Mouse (Mus musculus) activated CD4-positive, CD25-positive, alpha-beta regulatory T cell, adult 4 months (primary cell): Measurements from ENCODE around the gene Gm20403. TPM values are rescaled to one million over a fixed set of nuclear protein-coding genes. Genes with fewer than 3 reads are reported as not detected.
"Not testable (repeated sequence)": the region's sequence is repeated elsewhere in the genome, so short reads cannot be mapped to it uniquely, and the experiment has no call there.

Source experiments
- ATAC-seq: one replicate; pipeline ENCODE4 v1.8.0; 2017
- polyA plus RNA-seq, 2 experiments: library from polyadenylated mRNA; unstranded; fragments of 100-300 nt; shearing (Covaris generic); gene quantifications; one replicate each; pipeline ENCODE4 v1.2.1; 2017

The Gm20403 gene
- not detected for polyA plus RNA-seq

DNA sequence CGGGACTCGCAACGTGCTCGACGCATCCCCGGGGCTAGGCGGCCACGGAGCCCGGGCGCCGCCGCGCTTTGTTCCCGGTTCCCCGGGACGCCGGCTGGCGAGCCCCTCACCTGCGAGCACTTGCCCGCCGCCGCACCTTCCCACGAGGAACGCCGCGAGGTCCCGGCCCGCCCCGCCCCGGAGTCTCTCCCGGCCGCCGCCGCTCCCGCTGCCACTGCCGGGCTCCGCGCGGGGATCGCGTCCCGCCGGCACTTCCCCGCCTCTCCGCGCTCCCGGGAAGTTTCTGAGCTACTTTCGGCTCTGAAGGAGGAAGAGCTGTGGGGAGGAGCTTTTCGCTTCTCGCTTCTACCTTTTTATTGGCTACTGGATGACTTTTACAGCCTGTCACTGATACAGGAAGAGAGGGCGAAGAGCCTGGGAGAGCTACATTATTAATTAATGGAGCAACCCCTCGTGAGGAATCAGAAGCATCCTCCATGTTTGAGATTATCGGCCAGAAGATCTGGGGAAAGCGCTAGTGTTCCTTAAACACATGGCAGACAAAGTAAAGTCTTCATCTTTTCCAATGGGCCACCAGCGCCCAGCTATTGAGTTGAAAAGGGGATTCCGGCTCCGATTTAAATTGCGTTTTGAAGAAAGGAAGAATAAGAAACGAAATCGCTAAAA lies at the start of gene Gm20403:
Gm20403 (minus strand) TSS at position 478 of the 666 bp plus-strand sequence.
- ATAC-seq, result peak; percentile 68

DNA sequence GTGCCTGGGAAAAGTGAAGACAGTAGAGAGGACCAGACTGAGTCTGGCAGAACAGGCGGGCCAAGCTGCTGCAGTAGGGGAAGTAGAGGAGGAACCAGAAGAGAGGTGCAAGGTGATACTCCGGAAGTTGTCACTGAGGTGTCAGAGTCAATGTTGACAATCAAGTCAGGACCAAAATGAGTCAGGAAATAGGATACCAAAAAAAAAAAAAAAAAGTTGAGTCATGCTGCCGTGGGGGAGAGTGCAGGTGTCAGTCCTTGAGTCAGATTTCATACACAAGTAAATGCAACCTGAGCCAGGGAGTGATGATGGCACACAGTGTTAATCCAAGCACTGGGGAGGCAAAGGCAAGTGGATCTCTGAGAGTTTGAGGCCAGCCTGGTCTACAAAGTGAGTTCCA lies 40.8 kb upstream of the Gm20403 start:
- ATAC-seq, result peak; percentile 85

DNA sequence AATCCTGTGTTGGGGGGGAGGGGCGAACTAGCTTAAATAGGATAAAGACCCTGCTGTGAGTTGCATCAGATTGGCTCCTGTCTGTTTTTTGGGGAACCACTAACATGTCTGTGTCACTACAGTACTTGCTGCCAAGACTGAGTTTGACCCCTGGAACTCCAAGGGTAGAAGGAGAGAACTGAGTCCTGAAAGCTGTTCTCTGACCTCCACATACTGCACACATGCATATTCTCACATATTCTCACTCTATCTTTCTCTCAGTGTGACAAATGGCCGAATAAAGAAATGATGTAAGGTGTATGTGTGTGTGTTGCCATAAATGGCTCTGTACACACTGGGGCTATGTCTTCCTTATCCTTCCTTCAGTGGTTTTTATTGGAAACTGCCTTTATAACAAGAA lies 37.0 kb upstream of the Gm20403 start:
- ATAC-seq, result no peak

DNA sequence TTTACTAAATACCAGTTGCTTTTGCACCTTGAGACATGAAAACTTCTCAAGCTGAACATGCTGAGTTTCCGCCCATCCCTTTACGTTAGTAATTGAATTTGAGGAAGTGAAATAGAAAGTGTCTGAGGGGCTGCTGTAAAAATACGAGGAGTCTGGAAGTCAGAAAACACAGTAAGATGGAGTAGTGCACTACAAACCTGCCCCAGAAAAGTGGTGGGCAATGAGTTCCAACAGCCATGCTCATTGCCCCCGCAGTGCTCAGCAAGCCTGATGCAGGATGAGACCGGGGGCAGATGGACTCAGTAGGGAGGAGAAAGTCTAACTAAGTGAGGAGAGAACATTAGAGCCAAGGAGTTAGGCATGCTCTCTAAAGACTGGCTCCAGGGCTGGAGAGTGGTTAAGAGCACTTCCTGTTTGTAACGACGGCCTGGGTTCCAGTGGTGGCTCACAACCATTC lies 33.1 kb upstream of the Gm20403 start:
- ATAC-seq, result no peak

DNA sequence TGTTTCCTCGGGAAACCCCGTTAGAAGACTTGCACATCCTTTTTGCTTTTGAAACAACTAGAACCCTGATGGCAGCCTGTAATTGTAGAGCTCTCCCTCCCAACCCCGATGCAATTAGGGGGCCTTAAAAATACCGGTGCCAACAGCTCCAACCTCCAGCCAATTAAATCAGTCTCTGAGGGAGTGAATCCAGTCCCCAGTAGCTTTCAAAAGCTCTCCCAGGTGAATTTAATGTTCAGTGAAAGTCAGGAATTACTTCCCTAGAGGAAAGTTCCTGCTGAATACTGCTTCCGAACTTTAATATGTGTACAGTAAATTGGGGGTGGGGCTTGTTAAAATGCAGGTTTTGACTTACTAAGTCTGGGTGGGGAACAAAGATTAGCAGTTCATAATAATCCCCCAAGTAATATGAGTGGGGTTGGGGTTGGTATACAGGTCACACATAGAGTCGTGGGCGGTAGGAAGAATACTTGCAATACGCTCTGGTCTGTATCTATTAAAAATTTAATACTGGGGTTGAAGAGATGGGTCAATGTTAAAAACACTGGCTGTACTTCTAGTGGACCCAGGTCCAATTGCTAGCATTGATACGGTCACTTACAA lies 30.9 kb upstream of the Gm20403 start:
- ATAC-seq, result no peak

DNA sequence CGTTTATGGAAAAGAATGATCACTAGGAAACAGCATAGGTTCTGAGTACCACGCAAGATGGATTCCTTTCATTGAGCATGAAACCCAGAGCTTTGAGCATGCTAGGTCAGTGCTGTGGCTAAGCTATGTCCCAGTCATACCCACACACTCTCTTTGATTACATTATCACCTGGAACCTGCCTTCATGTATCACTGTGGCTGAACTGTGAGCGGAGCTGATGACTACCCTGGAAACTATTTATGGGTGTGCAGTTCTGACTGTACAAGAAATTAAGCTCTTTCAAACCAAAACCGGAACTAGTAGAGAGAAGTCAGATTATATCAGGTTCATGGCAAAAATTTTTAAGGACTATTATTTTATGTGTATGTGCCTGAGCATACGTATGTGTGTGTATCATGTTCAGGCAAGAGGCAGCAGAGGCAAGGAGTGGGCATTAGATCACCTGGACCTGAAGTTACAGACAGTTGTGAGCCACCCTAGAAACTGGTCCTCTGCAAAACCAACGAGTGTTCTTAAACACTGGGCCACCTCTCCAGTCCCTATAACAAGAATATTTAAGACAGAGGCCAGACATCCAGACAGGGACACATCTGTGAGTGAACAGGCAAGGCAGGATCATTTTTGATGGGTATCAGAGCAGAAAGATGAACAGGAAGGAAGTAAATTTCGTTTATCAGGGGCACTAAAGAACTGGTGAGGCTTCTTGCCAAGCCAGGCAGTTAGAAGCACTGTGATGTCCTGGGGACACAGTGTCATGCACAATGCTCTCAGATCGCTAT lies 30.2 kb upstream of the Gm20403 start:
- peak; percentile 88 for ATAC-seq

DNA sequence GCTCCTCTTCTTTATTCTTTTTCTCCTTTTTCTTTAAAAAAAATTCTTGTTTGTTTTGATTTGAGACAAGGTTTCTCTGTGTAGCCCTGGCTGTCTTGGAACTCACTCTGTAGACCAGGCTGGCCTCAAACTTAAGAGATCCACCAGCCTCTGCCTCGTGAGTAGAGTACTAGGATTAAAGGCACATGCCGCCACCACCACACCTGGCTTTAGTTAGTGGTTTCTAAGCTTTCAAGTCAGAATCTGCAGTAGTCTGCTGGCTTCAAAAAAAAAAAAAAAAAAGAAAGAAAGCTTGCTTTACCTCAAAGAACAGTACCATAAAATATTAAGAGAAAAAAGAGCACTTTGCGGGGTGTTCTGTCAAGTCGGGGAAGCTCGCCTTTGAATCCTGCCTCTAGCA lies 29.1 kb upstream of the Gm20403 start:
- no peak for ATAC-seq

DNA sequence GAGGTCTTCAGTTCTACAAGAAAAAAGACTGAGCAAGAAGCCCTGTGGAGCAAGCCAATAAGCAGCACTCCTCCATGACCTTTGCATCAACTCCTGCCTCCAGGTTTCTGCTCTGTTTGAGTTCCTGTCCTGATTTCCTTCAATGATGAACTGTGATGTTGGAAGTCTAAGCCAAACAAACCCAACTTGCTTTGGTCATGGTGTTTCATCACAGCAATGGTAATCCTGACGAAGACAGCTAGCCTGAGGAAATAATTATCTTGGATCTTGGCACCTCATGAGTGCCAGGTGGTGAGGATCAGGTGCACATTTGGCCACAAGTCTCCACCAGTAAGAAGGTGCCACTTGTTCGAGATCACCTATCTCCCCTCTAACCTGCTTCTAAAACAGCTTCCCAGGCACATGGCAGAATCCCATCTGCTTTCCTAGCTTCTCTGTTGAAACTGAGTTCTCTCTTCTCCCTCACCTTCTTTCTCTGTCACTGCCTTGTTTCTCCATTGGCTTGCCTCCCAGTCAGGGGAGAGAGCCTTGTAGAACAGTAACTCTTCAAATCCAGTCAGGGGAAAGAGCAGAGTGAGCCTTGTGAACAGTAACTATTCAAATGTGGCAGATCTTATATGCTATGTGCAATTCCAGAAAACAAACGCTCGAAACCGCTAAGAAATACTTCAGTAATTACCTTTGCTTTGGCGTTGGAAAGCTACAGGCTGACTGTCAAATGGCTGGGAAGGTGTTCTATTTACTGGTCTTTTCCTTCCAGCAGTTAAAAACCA lies 27.5 kb upstream of the Gm20403 start, which contains the start of gene Baz1a:
Baz1a (minus strand) TSS at position 723 of the 773 bp plus-strand sequence.
- ATAC-seq, result no peak

DNA sequence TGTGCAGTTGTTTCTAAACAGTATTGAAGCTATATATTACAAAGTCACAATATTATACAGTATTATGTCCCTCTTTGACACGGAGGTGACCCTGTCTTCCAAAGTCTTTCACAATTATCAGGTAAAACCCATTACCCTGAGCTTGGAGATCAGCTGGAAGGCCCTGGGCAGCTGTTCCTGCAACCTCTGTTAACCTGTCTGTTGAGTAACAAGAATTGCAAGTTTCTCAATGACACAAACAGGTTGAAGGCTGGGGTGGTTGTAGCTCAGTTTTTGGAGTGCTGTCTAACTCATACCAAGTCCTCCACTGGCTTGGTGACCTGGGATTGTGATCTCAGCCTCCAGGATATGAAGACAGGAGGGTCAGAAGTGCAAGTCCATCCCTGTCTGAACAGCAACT lies 26.7 kb upstream of the Gm20403 start:
- no peak for ATAC-seq

DNA sequence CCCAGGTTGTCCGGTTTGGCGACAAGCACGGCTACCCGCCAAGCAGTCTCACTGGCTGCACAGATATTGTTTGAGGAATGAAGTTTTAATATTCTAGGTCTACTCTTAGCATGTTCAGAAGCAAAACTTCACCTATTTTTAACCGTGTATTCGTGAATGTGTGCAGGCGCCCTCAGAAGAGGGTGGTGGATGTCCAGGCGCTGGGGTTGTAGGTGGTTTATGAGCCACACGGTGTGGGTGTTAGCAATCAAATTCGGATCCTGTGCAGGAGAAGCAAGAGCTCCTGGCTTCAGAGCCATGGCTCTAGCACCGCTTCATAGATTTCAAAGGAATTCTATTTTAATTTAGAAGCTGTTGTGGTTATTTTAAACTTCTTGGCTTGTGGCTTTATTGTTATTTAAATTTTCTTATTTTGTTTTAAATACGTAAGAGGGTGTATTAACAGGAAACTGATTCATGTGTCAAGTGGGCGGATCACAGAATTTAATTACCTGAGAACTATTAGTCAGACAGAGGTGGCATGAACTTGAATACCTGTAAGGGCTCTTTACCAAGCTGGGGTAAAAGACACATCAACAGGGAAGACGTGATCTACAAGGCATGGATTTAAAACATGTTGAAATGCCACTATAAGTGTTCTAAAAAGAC lies 21.2 kb upstream of the Gm20403 start:
- peak; percentile 76 for ATAC-seq

DNA sequence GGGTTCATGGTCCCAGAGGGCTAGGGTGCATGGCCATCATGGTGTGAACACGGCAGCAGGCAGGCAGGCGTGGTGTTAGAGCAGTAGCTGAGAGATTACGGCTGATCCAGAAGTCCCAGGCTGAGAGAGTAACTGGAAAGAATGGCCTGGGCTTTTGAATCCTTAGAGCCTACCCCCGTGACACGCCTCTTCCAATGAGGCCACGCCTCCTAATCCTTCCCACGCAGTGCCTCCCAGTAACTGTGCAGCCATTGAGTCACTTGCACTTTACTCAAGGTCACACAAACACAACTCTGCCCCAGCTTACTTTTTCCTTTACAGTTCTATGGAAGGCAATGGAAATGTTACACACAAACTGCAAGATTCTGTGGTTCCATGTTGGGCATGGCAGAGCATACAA lies 19.7 kb upstream of the Gm20403 start:
- ATAC-seq, result no peak

DNA sequence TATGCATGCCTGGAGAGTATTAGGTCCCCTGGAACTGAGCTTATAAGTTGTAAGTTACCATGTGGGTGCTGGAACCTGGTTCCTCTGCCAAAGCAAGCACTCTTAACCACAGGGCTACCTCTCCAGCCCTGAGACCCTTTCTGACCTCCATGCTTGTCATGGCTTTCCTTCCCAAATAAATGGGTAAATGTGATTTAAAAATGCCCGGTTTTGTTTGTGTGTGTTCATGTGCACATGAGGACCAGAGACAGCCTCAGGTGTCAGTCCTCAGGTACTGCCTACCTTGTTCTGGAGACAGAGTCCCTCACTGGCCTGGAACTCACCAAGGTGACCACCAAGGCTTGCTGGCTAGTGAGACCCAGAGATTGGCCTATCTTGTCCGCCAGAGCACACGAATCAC lies 18.1 kb upstream of the Gm20403 start:
- ATAC-seq, result no peak

DNA sequence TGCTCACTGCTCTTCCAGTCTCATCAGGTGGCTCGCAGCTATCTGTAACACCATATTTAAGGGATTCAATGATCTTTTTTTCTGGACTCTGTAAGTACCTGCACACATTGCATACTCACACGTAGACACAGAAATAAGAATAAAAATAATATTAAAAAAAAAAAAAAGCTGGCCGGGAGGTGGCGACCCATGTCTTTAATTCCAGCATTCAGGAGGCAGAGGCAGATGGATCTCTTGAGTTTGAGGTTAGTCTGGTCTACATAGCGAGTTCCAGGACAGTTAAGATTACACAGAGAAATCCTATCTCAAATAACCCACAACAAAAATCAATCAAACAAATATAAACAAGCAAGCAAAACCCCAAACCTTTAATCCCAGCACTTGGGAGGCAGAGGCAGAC lies 17.5 kb upstream of the Gm20403 start:
- no peak for ATAC-seq

DNA sequence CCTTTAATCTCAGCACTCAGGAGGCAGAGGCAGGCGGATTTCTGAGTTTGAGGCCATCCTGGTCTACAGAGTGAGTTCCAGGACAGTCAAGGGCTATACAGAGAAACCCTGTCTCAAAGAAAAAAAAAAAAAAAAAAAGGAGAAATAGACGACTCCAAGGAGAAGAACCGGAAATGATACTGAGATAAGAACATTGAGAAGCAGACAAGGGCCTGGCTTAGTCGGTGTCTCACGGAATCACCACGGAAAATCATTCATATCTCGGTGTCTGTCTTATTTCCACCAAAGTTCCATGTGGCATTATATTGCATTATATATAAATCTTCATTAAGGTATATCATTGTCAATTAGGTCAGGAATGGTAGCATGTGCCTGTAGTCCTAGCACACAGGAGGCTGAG lies 16.2 kb upstream of the Gm20403 start:
- ATAC-seq, result not testable (repeated sequence)

DNA sequence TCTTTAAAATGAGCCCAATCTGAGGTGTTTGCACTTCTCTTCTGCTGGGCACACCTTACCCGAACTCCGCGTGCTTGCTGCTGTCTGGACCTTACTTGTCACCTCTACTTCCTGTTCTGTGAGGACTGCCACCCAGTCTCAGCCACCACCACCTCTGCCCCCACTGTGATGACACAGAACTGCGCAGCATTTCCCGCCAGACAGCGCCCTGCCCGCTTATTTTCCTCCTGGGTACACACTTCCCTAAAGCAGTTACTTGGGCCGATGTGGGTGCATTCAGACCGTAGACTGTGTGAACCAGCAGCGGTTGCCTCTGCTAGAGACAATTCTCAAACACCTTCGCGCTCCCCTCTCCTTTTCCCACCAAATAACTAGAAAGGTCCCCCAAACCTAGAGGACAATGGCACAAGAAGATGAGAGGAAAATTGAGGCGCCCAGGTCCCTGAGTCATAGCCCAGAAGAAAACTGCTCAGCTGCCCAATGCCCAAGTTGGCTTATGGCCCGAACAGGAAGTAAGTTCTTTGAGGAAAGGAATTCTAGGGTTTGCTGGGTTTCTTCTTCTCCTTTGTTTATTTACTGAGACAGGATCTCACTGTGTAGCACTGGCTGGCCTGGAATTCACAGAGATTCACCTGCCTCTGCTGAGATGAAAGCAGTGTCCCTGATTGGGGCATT lies 12.8 kb upstream of the Gm20403 start:
- peak; percentile 95 for ATAC-seq

DNA sequence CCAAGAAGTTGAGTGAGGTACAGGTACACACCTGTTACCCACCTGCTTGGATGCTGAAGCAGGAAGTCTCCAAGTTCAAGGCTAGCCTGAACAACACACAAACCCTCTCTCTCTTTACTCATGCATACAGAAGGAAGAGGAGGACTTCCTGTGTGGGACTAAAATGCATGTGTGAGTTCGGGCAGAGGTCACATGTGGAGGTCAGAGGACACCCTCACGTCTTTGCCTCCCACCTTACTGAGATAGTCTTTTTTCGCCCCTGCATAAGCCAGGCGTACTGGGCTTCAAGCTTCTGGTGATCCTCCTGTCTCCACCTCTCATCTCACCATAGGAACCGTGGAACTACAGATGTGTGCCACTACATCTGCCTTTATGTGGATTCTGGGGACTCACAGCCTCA lies 12.1 kb upstream of the Gm20403 start:
- ATAC-seq, result peak; percentile 41

DNA sequence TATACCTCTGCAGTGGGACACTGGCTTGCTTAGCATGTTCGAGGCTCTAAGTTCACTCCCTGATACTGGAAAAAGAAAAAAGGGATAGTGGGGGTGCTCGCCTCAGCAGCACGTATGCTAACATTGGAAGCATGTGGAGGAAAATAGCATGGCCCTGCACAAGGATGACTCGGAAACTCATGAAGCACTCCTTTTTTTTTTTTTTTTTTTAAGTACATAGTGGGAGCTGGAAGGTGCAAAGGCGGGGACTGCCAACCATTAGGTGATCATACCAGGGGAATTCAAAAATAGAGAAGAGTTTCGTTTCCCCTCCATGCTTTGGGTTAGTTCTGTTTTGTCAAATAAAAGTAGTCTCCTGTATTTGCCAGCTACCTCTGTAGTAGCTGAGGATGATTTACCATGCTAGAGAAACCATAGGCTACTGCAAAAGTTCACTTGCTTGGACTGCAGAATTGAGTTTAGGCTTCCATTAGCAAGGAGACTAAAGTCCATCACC lies 10.7 kb upstream of the Gm20403 start:
- no peak for ATAC-seq

DNA sequence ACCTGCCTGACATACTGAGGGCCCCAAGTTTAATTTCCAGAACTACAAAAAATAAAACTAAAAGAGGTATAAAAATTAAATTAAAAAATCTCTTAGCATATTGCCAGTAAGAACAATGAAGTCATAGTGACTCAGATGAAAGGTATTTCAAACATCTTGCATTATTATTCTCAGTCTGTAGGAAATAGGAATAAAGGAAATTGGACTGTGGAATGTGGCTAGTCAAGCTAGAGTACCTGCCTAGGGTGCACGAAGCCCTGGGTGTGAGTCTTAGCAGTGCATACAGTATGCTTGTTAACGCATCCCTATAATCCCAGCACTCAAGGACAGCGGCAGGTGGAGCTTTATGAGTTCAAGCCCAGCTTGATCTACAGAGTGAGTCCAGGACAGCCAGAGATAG lies 9.6 kb upstream of the Gm20403 start:
- ATAC-seq, result no peak

DNA sequence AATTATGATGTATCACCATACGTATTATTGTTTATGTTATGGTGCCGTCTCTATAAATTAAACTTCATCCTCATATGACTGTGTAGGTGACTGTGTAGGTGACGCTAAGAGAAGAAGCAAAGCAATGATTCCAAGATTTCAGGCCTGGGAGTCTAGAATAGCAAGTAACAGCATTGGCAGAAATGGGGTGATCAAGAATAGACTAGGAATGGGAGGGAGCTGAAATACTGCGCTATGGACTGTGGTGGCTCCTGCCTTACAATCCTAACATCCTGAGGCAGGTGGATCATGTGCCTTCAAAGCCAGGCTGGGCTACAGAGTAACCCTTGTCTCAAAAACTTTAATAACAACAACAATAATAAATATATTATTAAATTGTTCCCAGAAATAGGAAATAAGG lies 8.1 kb upstream of the Gm20403 start:
- ATAC-seq, result no peak

DNA sequence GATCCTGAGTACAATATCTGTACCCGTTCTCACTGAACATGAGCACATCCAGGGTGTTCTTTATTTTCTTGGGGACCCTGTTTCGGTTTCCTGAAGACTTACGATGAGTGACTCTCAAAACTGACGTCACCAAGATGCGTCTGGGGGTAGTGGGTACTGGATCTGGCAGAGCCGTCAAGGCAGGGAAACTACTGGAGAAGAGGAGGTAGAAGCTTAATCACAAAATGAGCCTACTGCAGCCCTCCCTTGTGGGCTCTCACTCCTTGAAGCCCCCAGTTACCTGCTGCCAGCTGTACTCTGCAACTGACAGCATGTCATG lies 7.7 kb upstream of the Gm20403 start:
- no peak for ATAC-seq

DNA sequence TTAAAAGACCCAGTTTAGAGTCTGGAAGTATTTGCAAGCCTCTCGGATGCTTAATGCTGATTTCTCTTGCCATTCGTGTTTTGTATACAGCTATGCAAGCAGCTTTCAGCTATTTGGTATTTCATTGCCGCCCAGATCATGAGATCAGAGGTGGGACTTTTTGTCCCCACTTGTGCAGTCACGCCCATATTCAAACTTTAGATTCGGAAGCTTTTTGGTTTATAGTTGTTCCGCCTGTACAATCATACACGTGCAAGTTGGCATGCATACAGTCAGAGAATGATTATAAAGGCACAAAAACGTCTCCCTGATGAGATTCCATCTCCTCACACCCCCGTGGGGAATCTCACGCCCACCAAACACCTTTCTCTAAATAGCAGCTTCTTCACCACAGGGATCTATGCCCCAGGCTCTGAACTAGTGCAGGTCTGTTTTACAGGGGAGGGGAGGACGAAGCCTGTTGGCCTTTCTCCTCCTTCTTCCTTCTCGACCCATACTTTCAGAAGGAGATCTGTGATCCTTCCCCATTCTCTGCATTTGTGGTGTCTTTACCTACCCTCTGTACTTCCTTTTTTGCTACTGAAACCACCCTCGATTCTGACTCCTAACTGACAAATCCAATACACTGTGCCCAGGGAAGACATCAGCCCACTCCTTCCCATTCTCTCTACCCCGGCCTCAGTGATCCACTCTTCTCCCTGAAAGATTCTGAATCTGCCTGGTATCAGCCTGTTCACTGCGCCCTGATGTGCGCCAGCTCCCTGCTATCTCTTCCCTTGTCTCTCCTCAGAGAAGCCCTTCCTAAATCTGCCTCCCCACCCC lies 7.1 kb upstream of the Gm20403 start:
- ATAC-seq, result no peak
